Mouse (Mus musculus) kidney, postnatal 0 days (tissue): Measurements from ENCODE around the gene Tmem117. TPM values are rescaled to one million over a fixed set of nuclear protein-coding genes. Genes with fewer than 3 reads are reported as not detected.
A peak's percentile ranks its signal among the peaks of the same experiment; 100 is the strongest.

Source experiments
- ATAC-seq: fragments of 200-750 bp; cut with Nextera tagmentation; replicated peaks from 2 replicates; pipeline ENCODE4 v1.8.0; 2017; ENCODE audit warnings: low read depth, moderate number of reproducible peaks, moderate TSS enrichment, moderate library complexity; ENCODE audit not compliant: low FRiP score
- DNase-seq: peaks from one replicate; pipeline ENCODE4 v3.0.0-alpha.2; 2016; ENCODE audit warnings: low spot score
- H3K27ac ChIP-seq: fragments of 300-500 bp; sonication (generic); 2 replicates; pipeline ENCODE4 v1.5.1; 2014; ENCODE audit warnings: mild to moderate bottlenecking
- H3K27me3 ChIP-seq: fragments of 300-500 bp; sonication (generic); 2 replicates; pipeline ENCODE4 v1.6.1; 2014; ENCODE audit warnings: low read length, mixed read lengths; ENCODE audit not compliant: insufficient read depth
- H3K36me3 ChIP-seq: fragments of 300-500 bp; sonication (generic); 2 replicates; pipeline ENCODE4 v1.6.1; 2014; ENCODE audit warnings: low read length, mixed read lengths; ENCODE audit not compliant: insufficient read depth
- H3K4me1 ChIP-seq: fragments of 300-500 bp; sonication (generic); replicated peaks from 2 replicates; pipeline ENCODE4 v1.6.1; 2014; ENCODE audit warnings: antibody characterized with exemption, low read length, mixed read lengths; ENCODE audit not compliant: insufficient read depth
- H3K4me2 ChIP-seq: fragments of 300-500 bp; sonication (generic); 2 replicates; pipeline ENCODE4 v1.6.1; 2014; ENCODE audit warnings: mild to moderate bottlenecking, low read length, moderate library complexity, mixed read lengths
- H3K4me3 ChIP-seq: fragments of 300-500 bp; sonication (generic); replicated peaks from 2 replicates; pipeline ENCODE4 v1.5.1; 2014; ENCODE audit warnings: low read depth, low read length
- H3K9ac ChIP-seq: fragments of 300-500 bp; sonication (generic); 2 replicates; pipeline ENCODE4 v1.6.1; 2014; ENCODE audit warnings: low read depth, low read length
- H3K9me3 ChIP-seq: fragments of 300-500 bp; sonication (generic); replicated peaks from 2 replicates; pipeline ENCODE4 v1.6.1; 2016; ENCODE audit warnings: low read length, inconsistent platforms, mixed read lengths
- CTCF ChIP-seq: IDR thresholded peaks from 2 replicates; pipeline ENCODE4 v1.5.1; 2016; ENCODE audit warnings: antibody characterized with exemption, low read depth, mild to moderate bottlenecking, moderate library complexity
- WGBS: fragments of 180-500 bp; shearing (Covaris S2); extraction: QIAGEN DNeasy Blood & Tissue Kit; methylation state at CpG from one replicate; pipeline ENCODE4 v1.1.7; 2014; 5-methylcytosine and 5-hydroxymethylcytosine counted together
- polyA plus RNA-seq: library from polyadenylated mRNA; unstranded; fragments of >200 nt; fragmentation: Nextera tagmentation; extraction: Ambion mirVana; gene quantifications from 2 replicates; pipeline ENCODE4 v1.2.1, GENCODE M21; 2015

The Tmem117 gene
- polyA plus RNA-seq, 1 experiment from 2014 or later = 24.3 TPM

- no peak for ATAC-seq
- no peak overlapping the region for H3K9ac ChIP-seq
- no peak for TF ChIP-seq CTCF
- H3K4me2 ChIP-seq = no peak overlapping the region
- H3K4me1 ChIP-seq = no peaks in the 10 kb centered on the region
- no peak overlapping the region for H3K27ac ChIP-seq
- WGBS = 69% methylated on average over 4 of the region's 4 CpGs
- no peak overlapping the region for H3K4me3 ChIP-seq
- H3K9me3 ChIP-seq = no peaks in the 10 kb centered on the region
- no peak for DNase-seq
- no peaks in the 10 kb centered on the region for H3K27me3 ChIP-seq
- H3K36me3 ChIP-seq = no peaks in the 10 kb centered on the region
Observed at GRCm38 (mm10) chr15:94885026-94885425, 256.0 kb downstream of the Tmem117 start.

GRCm38 (mm10) chr15:94893201-94893600 is 264.2 kb downstream of the Tmem117 start:
- 77% methylated on average over 1 of the region's 1 CpGs for WGBS

GRCm38 (mm10) chr15:94894086-94894485 is 265.1 kb downstream of the Tmem117 start:
- DNase-seq = no peak
- H3K27ac ChIP-seq = no peak overlapping the region
- TF ChIP-seq CTCF = no peak
- ATAC-seq = no peak
- H3K4me3 ChIP-seq = no peak overlapping the region
- 58% methylated on average over 5 of the region's 5 CpGs for WGBS
- H3K4me2 ChIP-seq = no peak overlapping the region
- H3K4me1 ChIP-seq = no peaks in the 10 kb centered on the region
- H3K36me3 ChIP-seq = no peaks in the 10 kb centered on the region
- H3K27me3 ChIP-seq = no peaks in the 10 kb centered on the region
- H3K9me3 ChIP-seq = no peaks in the 10 kb centered on the region
- H3K9ac ChIP-seq = no peak overlapping the region

More at GRCm38 (mm10) chr15:94893201-94893600, 264.2 kb downstream of the Tmem117 start:
- TF ChIP-seq CTCF = no peak
- no peak overlapping the region for H3K9ac ChIP-seq
- no peaks in the 10 kb centered on the region for H3K27me3 ChIP-seq
- no peaks in the 10 kb centered on the region for H3K4me1 ChIP-seq
- H3K9me3 ChIP-seq = no peaks in the 10 kb centered on the region
- H3K27ac ChIP-seq = no peak overlapping the region
- no peak overlapping the region for H3K4me2 ChIP-seq
- no peaks in the 10 kb centered on the region for H3K36me3 ChIP-seq
- no peak for DNase-seq
- ATAC-seq = no peak
- H3K4me3 ChIP-seq = no peak overlapping the region

- no peaks in the 10 kb centered on the region for H3K27me3 ChIP-seq
- DNase-seq (no peak), ATAC-seq (no peak)
- no peak overlapping the region for H3K4me3 ChIP-seq
- no peaks in the 10 kb centered on the region for H3K9me3 ChIP-seq
- WGBS = 94% methylated on average over 11 of the region's 11 CpGs
- no peaks in the 10 kb centered on the region for H3K4me1 ChIP-seq
- H3K36me3 ChIP-seq = no peaks in the 10 kb centered on the region
- H3K9ac ChIP-seq = no peak overlapping the region
- H3K4me2 ChIP-seq = no peak overlapping the region
- H3K27ac ChIP-seq = no peak overlapping the region
- no peak for TF ChIP-seq CTCF
Observed at GRCm38 (mm10) chr15:94895681-94896080, 266.6 kb downstream of the Tmem117 start.

- WGBS = 57% methylated on average over 1 of the region's 1 CpGs
- Histone ChIP-seq H3K4me3 (no peak overlapping the region), H3K9me3 (no peaks in the 10 kb centered on the region), H3K9ac (no peak overlapping the region), H3K4me1 (no peaks in the 10 kb centered on the region), H3K27ac (no peak overlapping the region), H3K36me3 (no peaks in the 10 kb centered on the region), H3K27me3 (no peaks in the 10 kb centered on the region), H3K4me2 (no peak overlapping the region)
- DNase-seq = no peak
- TF ChIP-seq CTCF = no peak
- ATAC-seq = no peak
Observed at GRCm38 (mm10) chr15:94903188-94903587, 274.2 kb downstream of the Tmem117 start.

GRCm38 (mm10) chr15:94904672-94905407 is 275.8 kb downstream of the Tmem117 start:
- H3K27me3 ChIP-seq = no peaks in the 10 kb centered on the region
- ATAC-seq (no peak), DNase-seq (peak; percentile 61)
- H3K9me3 ChIP-seq = no peaks in the 10 kb centered on the region
- no peak for TF ChIP-seq CTCF
- no peak overlapping the region for H3K9ac ChIP-seq
- WGBS = 17% methylated on average over 11 of the region's 11 CpGs
- no peaks in the 10 kb centered on the region for H3K4me1 ChIP-seq
- no peak overlapping the region for H3K27ac ChIP-seq
- H3K36me3 ChIP-seq = no peaks in the 10 kb centered on the region
- no peak overlapping the region for H3K4me3 ChIP-seq
- H3K4me2 ChIP-seq = no peak overlapping the region
